Mouse (Mus musculus): Measurements from ENCODE around the gene Mak. TPM values are rescaled to one million over a fixed set of nuclear protein-coding genes. Genes with fewer than 3 reads are reported as not detected.
"Not testable (repeated sequence)": the region's sequence is repeated elsewhere in the genome, so short reads cannot be mapped to it uniquely, and the experiment has no call there.

The Mak gene
- polyA plus RNA-seq, 1 experiment from 2014 or later, result 0.04 TPM

DNA sequence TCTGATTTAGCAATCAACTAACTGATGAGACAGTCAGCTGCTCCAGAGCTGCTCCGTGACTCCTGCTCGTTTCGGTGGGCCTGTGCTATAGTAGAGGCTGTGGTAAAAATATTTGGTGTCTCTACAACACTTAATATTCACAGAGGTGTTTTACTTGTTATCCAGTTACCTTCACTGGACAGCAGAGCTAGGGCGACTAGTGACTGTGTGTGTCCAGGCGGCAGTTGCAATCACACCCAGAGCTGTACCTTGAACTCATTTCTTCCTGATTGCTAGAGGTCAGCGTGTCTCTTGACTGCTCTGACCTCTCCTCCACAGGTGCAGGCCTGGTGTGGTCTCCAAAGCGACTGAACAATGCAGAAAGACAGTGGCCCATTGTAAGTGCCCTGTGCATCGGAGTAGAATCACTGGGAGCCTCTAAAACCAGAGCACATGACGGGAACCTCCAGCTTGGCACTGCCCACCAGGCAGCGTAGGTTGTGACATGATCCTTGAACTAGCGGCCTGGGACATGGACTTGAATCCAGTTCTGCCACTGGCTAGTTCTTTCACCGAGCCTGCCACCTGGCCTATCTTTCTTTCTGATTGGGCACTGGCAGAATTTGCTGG lies 62.6 kb downstream of the Mak start:
- 48% methylated on average over 12 of the region's 12 CpGs for WGBS
- Histone ChIP-seq H3K36me3 (peaks cover 33% of the 10 kb centered on the region), H3K9me3 (replicated peaks) (no peaks in the 10 kb centered on the region), H3K27me3 (no peaks in the 10 kb centered on the region), H3K4me3 (peak overlapping the region; percentile 75), H3K4me2 (peak overlapping the region; percentile 72), H3K4me1 (replicated peaks) (peaks cover 25% of the 10 kb centered on the region), H3K9ac (peak overlapping the region; percentile 71), H3K27ac (peak overlapping the region; percentile 93)
- ATAC-seq (replicated peaks; ENCODE audit: insufficient number of reproducible peaks, insufficient read depth, low FRiP score, low read depth), result no peak

DNA sequence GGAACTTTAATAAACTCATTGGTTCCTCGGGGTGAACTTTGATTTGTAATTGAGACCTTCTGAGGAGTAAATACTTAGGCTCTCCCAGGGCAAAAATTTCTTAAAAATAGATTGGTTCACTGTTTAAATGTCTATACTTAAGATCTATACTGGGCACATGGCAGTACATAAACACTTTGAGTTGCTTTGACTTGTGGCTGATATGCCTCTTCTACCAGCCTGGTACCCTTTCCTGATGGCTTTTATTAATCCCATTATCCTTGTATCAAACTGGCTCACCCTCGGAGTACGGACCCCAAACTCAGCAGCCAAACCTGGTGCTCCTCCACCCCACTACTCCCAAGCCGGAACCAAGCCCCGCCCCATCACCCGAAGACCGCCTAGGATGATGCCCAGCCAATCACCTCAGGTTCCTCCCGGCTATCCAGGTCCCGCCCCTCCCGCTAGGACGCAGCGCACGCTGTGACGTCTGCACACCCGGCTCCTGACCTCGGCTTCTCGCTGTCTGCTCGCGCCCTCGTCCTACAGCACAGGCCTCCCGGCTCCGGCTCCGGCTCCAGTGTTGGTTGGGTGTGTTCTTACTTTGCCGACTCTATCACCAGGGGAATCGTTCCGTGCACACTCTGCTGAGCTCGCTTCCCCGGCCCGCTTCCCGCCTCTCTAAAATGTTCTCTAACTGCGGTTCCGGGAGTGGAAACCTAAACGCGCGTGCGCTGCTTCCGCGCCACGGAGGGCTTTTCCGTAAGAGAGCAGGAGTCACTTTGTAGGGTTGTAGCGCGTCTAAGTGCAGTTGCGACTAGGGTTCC lies 63.5 kb downstream of the Mak start, which contains the start of gene Tmem14c:
Tmem14c (plus strand) TSS at position 464 of the 806 bp plus-strand sequence.
- no peaks in the 10 kb centered on the region for H3K27me3 ChIP-seq
- H3K9ac ChIP-seq, result peak within 1 kb of the TSS; percentile 71
- peaks cover 25% of the 10 kb centered on the region for H3K4me1 ChIP-seq (replicated peaks)
- H3K4me3 ChIP-seq, result peak within 1 kb of the TSS; percentile 75
- ATAC-seq (replicated peaks; ENCODE audit: insufficient number of reproducible peaks, insufficient read depth, low FRiP score, low read depth), result peak; percentile 98
- no peaks in the 10 kb centered on the region for H3K9me3 ChIP-seq (replicated peaks)
- peak within 1 kb of the TSS; percentile 72 for H3K4me2 ChIP-seq
- H3K36me3 ChIP-seq, result peaks cover 37% of the 10 kb centered on the region
- H3K27ac ChIP-seq, result peak within 1 kb of the TSS; percentile 93
- WGBS, result 2% methylated on average over 43 of the region's 43 CpGs

DNA sequence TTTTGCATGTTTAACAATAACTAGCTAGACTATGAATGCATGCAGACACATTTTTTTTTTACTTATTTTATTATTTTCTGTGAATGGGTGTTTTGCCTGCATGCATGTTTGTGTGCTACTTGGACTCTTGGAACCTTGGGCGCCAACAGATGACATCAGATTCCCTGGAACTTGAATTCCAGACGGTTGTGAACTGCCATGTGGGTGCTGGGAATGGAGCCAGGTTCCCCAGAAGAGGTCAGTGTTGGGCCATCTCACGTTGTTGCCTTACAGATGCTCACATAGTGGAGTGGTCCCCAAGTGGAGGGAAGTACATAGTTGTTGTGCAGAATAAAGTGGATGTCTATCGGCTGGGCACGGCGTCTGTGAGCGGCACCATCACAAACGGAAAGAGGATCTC lies 70.6 kb downstream of the Mak start:
- Histone ChIP-seq H3K4me2 (no peak overlapping the region), H3K27ac (no peak overlapping the region), H3K36me3 (peaks cover 86% of the 10 kb centered on the region), H3K9ac (no peak overlapping the region), H3K27me3 (no peaks in the 10 kb centered on the region), H3K9me3 (replicated peaks) (no peaks in the 10 kb centered on the region), H3K4me3 (no peak overlapping the region), H3K4me1 (replicated peaks) (no peaks in the 10 kb centered on the region)
- ATAC-seq (replicated peaks; ENCODE audit: insufficient number of reproducible peaks, insufficient read depth, low FRiP score, low read depth), result no peak
- 78% methylated on average over 8 of the region's 8 CpGs for WGBS

DNA sequence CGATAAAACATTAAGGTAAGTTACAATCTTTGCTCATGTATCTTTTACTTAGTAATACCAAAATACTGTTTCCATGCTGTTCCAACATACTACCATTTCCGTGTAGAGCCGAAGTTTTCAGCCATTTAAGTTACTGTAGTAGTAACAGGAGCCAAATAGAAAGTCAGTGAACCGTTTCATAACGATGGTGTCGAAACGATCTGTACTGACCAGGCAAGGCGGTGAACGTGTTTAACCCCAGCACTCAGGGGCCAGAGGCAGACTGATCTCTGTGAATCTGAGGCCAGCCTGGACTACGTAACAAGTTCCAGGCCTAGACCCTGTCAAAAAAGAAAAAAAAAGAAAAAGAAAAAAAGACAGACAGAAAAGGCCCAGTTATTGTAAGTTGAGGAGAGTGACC lies 71.2 kb downstream of the Mak start:
- no peak for ATAC-seq (replicated peaks; ENCODE audit: insufficient number of reproducible peaks, insufficient read depth, low FRiP score, low read depth)
- H3K27ac ChIP-seq, result no peak overlapping the region
- H3K4me3 ChIP-seq, result no peak overlapping the region
- no peaks in the 10 kb centered on the region for H3K27me3 ChIP-seq
- no peak overlapping the region for H3K4me2 ChIP-seq
- 94% methylated on average over 10 of the region's 10 CpGs for WGBS
- H3K9me3 ChIP-seq (replicated peaks), result no peaks in the 10 kb centered on the region
- H3K9ac ChIP-seq, result no peak overlapping the region
- no peaks in the 10 kb centered on the region for H3K4me1 ChIP-seq (replicated peaks)
- H3K36me3 ChIP-seq, result peaks cover 83% of the 10 kb centered on the region

DNA sequence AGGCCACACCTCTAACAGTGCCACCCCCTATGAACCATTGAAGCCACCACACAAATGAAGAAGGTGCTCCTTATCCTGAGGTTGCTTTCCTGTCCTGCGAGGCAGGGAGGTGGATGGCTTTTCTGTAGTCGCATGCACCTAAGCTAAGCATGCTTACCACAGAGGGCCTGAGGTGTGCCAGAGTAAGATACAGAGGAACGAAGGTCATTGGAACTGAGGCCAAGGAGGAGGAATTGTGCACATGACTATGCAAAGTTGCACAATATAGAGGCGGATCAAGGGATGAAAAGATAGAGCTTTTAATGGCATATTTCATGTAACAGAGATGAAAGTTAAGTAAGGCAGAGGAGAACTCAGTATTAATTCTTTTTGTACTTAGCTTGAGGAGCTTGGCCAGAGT lies 73.3 kb downstream of the Mak start:
- Histone ChIP-seq H3K9me3 (replicated peaks) (no peaks in the 10 kb centered on the region), H3K36me3 (peaks cover 67% of the 10 kb centered on the region), H3K4me3 (no peak overlapping the region), H3K9ac (no peak overlapping the region), H3K27ac (no peak overlapping the region), H3K4me2 (no peak overlapping the region), H3K4me1 (replicated peaks) (peaks cover 7% of the 10 kb centered on the region), H3K27me3 (no peaks in the 10 kb centered on the region)
- ATAC-seq (replicated peaks; ENCODE audit: insufficient number of reproducible peaks, insufficient read depth, low FRiP score, low read depth), result no peak
- 94% methylated on average over 4 of the region's 4 CpGs for WGBS

DNA sequence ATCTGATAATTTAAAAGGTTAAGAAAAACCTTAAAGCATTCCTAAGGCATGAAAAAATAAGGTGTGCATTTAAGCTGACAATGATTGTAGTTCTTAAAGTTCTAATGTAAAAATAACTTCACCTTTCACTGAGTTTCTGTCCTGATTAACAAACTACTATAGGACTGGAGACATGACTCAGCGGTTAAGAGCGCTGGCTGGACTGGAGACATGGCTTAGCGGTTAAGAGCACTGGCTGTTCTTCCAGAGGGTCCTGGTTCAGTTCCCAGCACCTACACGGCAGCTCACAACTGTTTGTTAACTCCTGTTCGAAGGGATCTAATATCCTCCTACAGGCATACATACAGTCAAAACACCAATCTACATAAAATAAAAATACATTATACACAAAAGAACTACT lies 77.5 kb downstream of the Mak start:
- H3K27ac ChIP-seq, result no peak overlapping the region
- H3K27me3 ChIP-seq, result no peaks in the 10 kb centered on the region
- H3K36me3 ChIP-seq, result peaks cover 25% of the 10 kb centered on the region
- H3K9ac ChIP-seq, result no peak overlapping the region
- peaks cover 11% of the 10 kb centered on the region for H3K4me1 ChIP-seq (replicated peaks)
- H3K4me2 ChIP-seq, result peak overlapping the region; percentile 92
- 79% methylated on average over 5 of the region's 5 CpGs for WGBS
- H3K9me3 ChIP-seq (replicated peaks), result no peaks in the 10 kb centered on the region
- peak overlapping the region; percentile 100 for H3K4me3 ChIP-seq
- no peak for ATAC-seq (replicated peaks; ENCODE audit: insufficient number of reproducible peaks, insufficient read depth, low FRiP score, low read depth)

DNA sequence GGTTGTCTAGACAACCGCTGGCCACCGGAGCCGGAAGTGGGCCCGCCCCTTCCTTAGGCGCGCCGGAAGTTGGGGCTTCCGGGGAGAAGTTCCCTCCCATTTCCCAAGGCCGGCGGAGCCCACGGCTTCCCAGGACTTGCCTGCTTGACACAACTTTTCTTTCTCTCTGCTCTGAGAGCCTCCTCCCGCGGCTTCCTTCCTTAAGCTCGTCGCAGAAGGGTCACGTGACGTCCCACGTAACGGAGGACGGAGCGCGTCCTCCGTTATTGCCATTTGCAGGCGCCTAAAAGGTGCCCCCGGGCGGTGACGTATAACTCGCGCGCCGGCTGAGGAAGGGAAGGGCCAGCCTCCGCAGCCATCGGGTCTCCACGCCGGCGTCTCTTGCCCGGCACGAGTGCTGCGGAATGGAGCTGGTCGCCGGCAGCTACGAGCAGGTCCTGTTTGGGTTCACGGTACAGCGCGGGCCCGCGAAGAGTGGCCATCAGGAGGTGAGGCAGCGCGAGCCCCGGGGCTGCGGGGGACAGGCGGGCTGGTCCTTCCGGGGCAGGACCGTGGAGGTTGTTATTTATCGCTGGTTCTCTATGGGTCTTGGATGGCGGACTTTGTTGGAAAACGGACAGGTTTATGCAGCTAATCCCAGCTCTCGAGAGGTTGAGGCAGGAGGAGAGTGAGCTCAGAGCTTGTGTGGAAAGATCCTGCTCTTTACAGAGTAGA lies 78.4 kb downstream of the Mak start, which contains the start of gene Pak1ip1:
Pak1ip1 (plus strand) TSS at position 98 of the 714 bp plus-strand sequence.
- H3K9ac ChIP-seq, result peak within 1 kb of the TSS; percentile 97
- no peaks in the 10 kb centered on the region for H3K27me3 ChIP-seq
- ATAC-seq (replicated peaks; ENCODE audit: insufficient number of reproducible peaks, insufficient read depth, low FRiP score, low read depth), result peak; percentile 91
- peak within 1 kb of the TSS; percentile 92 for H3K4me2 ChIP-seq
- H3K4me3 ChIP-seq, result peak within 1 kb of the TSS; percentile 100
- H3K36me3 ChIP-seq, result peaks cover 16% of the 10 kb centered on the region
- under 1% methylated on average over 58 of the region's 58 CpGs for WGBS
- no peaks in the 10 kb centered on the region for H3K9me3 ChIP-seq (replicated peaks)
- H3K27ac ChIP-seq, result peak within 1 kb of the TSS; percentile 98
- peaks cover 11% of the 10 kb centered on the region for H3K4me1 ChIP-seq (replicated peaks)

DNA sequence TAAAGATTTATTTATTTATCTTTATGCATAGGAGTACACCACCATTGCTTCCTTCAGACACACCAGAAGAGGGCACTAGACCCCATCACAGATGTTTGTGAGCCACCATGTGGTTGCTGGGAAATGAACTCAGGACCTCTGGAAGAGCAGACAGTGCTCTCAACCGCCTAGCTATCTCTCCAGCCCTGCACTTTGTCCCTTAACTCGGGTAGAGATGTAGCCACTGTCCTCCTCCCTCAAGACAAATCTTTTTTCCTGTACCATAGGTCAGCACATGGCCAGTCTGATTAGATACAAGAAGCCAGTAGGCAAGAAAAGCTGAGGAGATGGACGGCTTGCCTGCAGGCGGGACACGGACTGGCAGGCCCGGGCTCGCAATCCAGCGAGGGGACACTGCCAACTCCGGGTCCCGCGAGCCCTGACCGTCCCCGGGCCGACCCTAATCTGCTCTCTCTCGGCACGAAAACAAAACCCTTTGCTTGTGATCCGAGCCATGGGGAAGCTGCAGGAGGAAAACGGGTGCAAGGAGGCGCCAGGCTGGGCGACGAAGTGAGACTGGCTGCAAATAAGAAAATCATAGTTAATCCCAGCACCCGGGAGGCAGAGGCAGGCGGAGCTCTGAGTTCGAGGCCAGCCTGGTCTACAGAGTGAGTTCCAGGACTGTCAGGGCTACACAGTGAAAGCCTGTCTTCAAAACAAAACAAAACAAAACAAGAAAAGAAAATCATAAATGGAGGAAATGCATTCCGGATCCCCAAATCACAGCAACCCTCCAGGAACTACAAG lies 79.2 kb downstream of the Mak start:
- Histone ChIP-seq H3K36me3 (peaks cover 9% of the 10 kb centered on the region; the same call in 1 of the 2 replicates), H3K9me3 (replicated peaks) (no peaks in the 10 kb centered on the region), H3K4me2 (peak overlapping the region; percentile 92), H3K27ac (peak overlapping the region; percentile 98), H3K27me3 (no peaks in the 10 kb centered on the region), H3K4me1 (replicated peaks) (peaks cover 11% of the 10 kb centered on the region), H3K9ac (peak overlapping the region; percentile 97), H3K4me3 (peak overlapping the region; percentile 100)
- peak; percentile 61 for ATAC-seq (replicated peaks; ENCODE audit: insufficient number of reproducible peaks, insufficient read depth, low FRiP score, low read depth)
- WGBS, result 1% methylated on average over 25 of the region's 25 CpGs

DNA sequence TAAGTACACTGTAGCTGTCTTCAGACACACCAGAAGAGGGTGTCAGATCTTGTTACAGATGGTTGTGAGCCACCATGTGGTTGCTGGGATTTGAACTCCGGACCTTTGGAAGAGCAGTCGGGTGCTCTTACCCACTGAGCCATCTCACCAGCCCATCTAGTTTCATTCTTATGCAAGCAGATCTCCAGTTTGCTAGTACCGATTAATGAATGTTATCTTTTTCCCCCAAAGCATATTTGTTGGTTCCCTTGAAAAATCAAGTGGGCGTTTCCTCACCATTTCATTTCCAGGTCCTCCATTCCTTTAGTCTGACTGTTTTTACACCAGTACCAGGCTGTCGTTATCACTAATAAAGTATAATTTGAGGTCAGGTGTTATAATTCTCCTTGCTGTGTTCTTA lies 81.0 kb downstream of the Mak start:
- H3K9ac ChIP-seq; H3K27ac ChIP-seq; H3K36me3 ChIP-seq; H3K4me2 ChIP-seq; H3K9me3 ChIP-seq (replicated peaks); H3K27me3 ChIP-seq; H3K4me3 ChIP-seq; ATAC-seq (replicated peaks; ENCODE audit: insufficient number of reproducible peaks, insufficient read depth, low FRiP score, low read depth): not testable (repeated sequence)
- 82% methylated on average over 5 of the region's 5 CpGs for WGBS
- peaks cover 18% of the 10 kb centered on the region for H3K4me1 ChIP-seq (replicated peaks)

DNA sequence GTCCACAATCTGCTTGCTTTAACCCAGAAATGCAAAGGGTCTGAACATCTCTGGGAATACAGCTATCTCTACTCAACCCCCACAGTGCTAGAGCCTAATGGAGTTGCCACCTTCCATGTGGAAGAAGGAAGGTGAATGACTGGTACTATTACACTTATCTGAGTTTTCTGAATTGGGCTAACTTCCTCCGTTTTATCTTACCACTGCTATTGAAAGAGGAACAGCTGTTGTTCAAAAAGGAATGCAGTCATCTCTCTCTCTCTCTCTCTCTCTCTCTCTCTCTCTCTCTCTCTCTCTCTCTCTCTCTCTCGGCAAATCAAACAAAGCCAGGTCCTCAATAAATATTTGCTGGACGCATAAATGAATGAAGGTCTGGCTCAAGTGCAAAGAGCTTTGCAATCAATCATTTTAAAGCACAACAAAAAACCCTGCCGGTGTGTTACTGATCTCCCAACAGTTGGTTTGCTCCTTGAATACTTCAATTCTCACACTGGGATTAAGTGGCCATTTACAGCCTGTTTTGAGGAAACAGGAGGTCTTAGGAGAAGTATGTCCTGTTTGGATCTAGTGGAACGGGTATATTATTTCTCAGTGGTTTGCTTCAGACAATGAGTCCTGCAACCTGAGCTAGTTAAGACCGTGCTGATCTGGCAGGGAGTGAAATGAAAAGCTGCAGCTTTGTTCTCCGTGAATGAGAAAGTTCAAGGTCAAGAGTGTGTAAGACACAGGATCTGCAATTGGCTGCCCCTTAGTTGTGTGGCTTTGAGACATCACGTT lies 84.8 kb downstream of the Mak start:
- Histone ChIP-seq H3K36me3 (no peaks in the 10 kb centered on the region), H3K27me3 (no peaks in the 10 kb centered on the region), H3K4me3 (no peak overlapping the region), H3K4me1 (replicated peaks) (peaks cover 7% of the 10 kb centered on the region; the same call in 1 of the 2 replicates), H3K4me2 (peak overlapping the region; percentile 22; the same call in 1 of the 2 replicates), H3K27ac (peak overlapping the region; percentile 24; the same call in 1 of the 2 replicates), H3K9ac (no peak overlapping the region), H3K9me3 (replicated peaks) (no peaks in the 10 kb centered on the region)
- ATAC-seq (replicated peaks; ENCODE audit: insufficient number of reproducible peaks, insufficient read depth, low FRiP score, low read depth), result no peak
- WGBS, result 18% methylated on average over 8 of the region's 8 CpGs

All from heart, embryonic 15.5 days (tissue).